ENCODE assay signal across 22 mouse cellular contexts in genomic region chr16:96923941-96924340, GRCm38 (mm10).
DNase-seq lines count a peak whose midpoint lies in the region; ATAC-seq and TF ChIP-seq lines count a peak whose summit lies in the region.
"Had no signal": no experiment of that assay in that cellular context is flagged by ENCODE, and none has a peak within 500 bp of the region (broad histone marks: within the 10 kb centered on the region; RNA-seq: fewer than 3 reads in every experiment).

No protein-coding gene starts in this region.

- no peaks in the 10 kb centered on the region for H3K36me3 ChIP-seq in heart, embryonic 10.5 days
- H3K36me3 ChIP-seq in CH12.LX (replicated peaks in 1 of 2; ENCODE audit: control insufficient read depth in 1 of 2, insufficient read depth in 1 of 2, low read length in 1 of 2) = no peaks in the 10 kb centered on the region
- H3K36me3 ChIP-seq: embryonic facial prominence, embryonic 10.5 days; embryonic facial prominence, embryonic 12.5 days; forebrain, embryonic 15.5 days; G1E had no signal

- no peak for TF ChIP-seq EP300 in CH12.LX (IDR thresholded peaks at IDR 0.05; ENCODE audit: low read length)

- dilution Hi-C loops in CH12.LX (cut with MboI; ENCODE audit: extremely low pct_ligation_motif_present, extremely low pct_unique_long_range_greater_than_20kb, low sequenced_read_pairs) = no loop called here

- H3K27me3 ChIP-seq in heart, embryonic 10.5 days (ENCODE audit: insufficient read depth, poor library complexity, severe bottlenecking) = no peaks in the 10 kb centered on the region
- H3K27me3 ChIP-seq in CH12.LX (replicated peaks) = no peaks in the 10 kb centered on the region
- H3K27me3 ChIP-seq: embryonic facial prominence, embryonic 12.5 days; forebrain, embryonic 13.5 days; forebrain, embryonic 15.5 days; Patski had no signal

- no peak overlapping the region for H3K27ac ChIP-seq in heart, embryonic 10.5 days
- H3K27ac ChIP-seq in CH12.LX (ENCODE audit: insufficient read depth, low read depth) = no peak overlapping the region
- H3K27ac ChIP-seq: embryonic facial prominence, embryonic 10.5 days; embryonic facial prominence, embryonic 12.5 days; forebrain, embryonic 13.5 days; forebrain, embryonic 15.5 days had no signal

- no peaks in the 10 kb centered on the region for H3K79me2 ChIP-seq in CH12.LX (replicated peaks; ENCODE audit: control insufficient read depth, extremely low read depth, insufficient read depth, poor library complexity, severe bottlenecking)

- DNase-seq in heart, embryonic 10.5 days (ENCODE audit: low spot score) = peak; percentile 54
- no peak for DNase-seq in heart, postnatal 14 days
- peak; percentile 9 for DNase-seq in CH12.LX (ENCODE audit: extremely low read depth)
- no peak for DNase-seq in thymus, adult 18-20 months
- DNase-seq: adrenal gland, adult 8-10 months; adrenal gland, postnatal 14 days; adrenal gland, postnatal 36 days; B cell, adult 2 months; cerebellum, adult 11-12 months; cerebellum, adult 2 months; cerebellum, adult 9-10 months; cerebellum, postnatal 10 days; cerebellum, postnatal 25 days; forebrain, postnatal 0 days had no signal

- WGBS in heart, embryonic 10.5 days = 87% methylated on average over 4 of the region's 4 CpGs

- no peak for TF ChIP-seq POLR2A in CH12.LX (IDR thresholded peaks at IDR 0.05; ENCODE audit: low read depth, low read length)

- ATAC-seq in CD4-positive, CD25-positive, alpha-beta regulatory T cell, adult 4 months = no peak
- ATAC-seq: activated CD4-positive, CD25-positive, alpha-beta regulatory T cell, adult 4 months; forebrain, embryonic 13.5 days; forebrain, embryonic 15.5 days; forebrain, postnatal 0 days; Patski had no signal

- intact Hi-C loops in heart, postnatal 14 days (cut with DNase I) = no loop called here

- H3K4me1 ChIP-seq in heart, embryonic 10.5 days = peaks cover 23% of the 10 kb centered on the region; the same call in 1 of the 2 replicates
- no peaks in the 10 kb centered on the region for H3K4me1 ChIP-seq in CH12.LX (ENCODE audit: control insufficient read depth in 1 of 2, insufficient read depth in 2 of 2)

- in situ Hi-C loops in CH12.LX (cut with MboI; ENCODE audit: low pct_ligation_motif_present, low pct_unique_long_range_greater_than_20kb, low sequenced_read_pairs) = no loop called here

- H3K9me3 ChIP-seq in heart, embryonic 10.5 days = no peaks in the 10 kb centered on the region
- H3K9me3 ChIP-seq in CH12.LX (replicated peaks; ENCODE audit: low read length) = no peaks in the 10 kb centered on the region
- H3K9me3 ChIP-seq: embryonic facial prominence, embryonic 10.5 days; embryonic facial prominence, embryonic 12.5 days; forebrain, embryonic 13.5 days; forebrain, embryonic 15.5 days; G1E had no signal

- H3K9ac ChIP-seq in CH12.LX (ENCODE audit: insufficient read depth, low read depth) = no peak overlapping the region
- H3K9ac ChIP-seq: embryonic facial prominence, embryonic 12.5 days; forebrain, embryonic 13.5 days; forebrain, embryonic 15.5 days; forebrain, postnatal 0 days had no signal

- TF ChIP-seq RAD21 in CH12.LX (IDR thresholded peaks at IDR 0.05; ENCODE audit: low read depth, low read length) = no peak

- no peak for TF ChIP-seq CTCF in CH12.LX (conservative IDR thresholded peaks at IDR 0.05 in 1 of 2, IDR thresholded peaks at IDR 0.05 in 1 of 2; ENCODE audit: low read depth in 2 of 2, low read length in 2 of 2)

- H3K4me2 ChIP-seq in CH12.LX (ENCODE audit: insufficient read depth, low read depth, poor library complexity, severe bottlenecking) = no peak overlapping the region
- H3K4me2 ChIP-seq: embryonic facial prominence, embryonic 12.5 days; forebrain, embryonic 13.5 days; forebrain, embryonic 15.5 days had no signal

- H3K4me3 ChIP-seq in heart, embryonic 10.5 days = no peak overlapping the region
- H3K4me3 ChIP-seq in CH12.LX (replicated peaks in 1 of 3; ENCODE audit: low read depth in 2 of 3, low read length in 2 of 3, poor library complexity in 1 of 3) = no peak overlapping the region
- H3K4me3 ChIP-seq: embryonic facial prominence, embryonic 10.5 days; embryonic facial prominence, embryonic 12.5 days; forebrain, embryonic 13.5 days; forebrain, embryonic 15.5 days had no signal

TF ChIP-seq in CH12.LX, 34 proteins besides CTCF, POLR2A, EP300 and RAD21:
- 0 out of 2 replicates have a peak, but pooled peaks have one; percentile 15 for TF ChIP-seq MAX (IDR thresholded peaks at IDR 0.05; ENCODE audit: low read length)
- TF ChIP-seq RCOR1 (conservative IDR thresholded peaks at IDR 0.05; ENCODE audit: low read depth, low read length) = no peak

Comparison
In these comparisons a context has a peak if more than half of its experiments do, and no peak if none do; other contexts are left out.
1. DNase-seq: peak in heart, embryonic 10.5 days (single experiment) and CH12.LX (single experiment); none in heart, postnatal 14 days (0 of 2) and thymus, adult 18-20 months (0 of 2).